ENCODE assay signal across 10 mouse cellular contexts in the genomic region with DNA sequence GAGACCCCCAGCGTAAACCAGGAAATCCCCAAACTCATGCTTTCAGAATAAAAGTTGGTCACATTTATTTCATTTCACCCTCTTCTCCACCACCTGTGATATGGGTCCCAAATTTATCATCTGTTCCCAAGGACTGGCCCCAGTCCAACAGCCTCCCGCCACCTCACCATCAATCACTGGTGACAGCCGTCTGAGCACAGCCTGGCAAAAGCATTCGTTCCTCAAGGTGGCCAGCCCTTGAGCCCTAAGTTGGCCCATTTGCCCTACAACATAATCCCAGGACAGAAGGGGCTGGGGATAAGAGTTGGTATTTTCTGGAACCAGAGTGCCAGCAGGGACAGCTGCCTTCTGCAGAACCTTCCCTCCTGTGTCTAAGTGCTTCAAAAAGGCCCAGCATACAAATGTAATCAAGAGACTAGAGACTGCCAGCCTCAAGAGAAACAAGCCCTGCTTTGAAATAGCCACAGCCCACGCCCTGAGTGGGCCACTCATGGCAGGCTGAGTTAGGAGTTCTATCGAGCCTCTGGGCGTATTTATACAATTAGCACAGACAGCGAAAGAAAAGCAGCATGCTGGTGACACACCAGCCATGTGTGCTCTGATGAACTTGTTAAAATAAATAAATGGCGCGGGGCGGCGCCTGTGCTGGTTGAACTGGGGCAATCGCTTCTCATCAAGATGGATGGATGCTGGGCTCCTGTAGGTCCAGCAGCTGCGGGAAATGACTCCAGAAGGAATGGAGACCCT.
A peak's percentile ranks its signal among the peaks of the same experiment; 100 is the strongest.
DNase-seq lines count a peak whose midpoint lies in the region; ATAC-seq and TF ChIP-seq lines count a peak whose summit lies in the region.
"Had no signal": no experiment of that assay in that cellular context is flagged by ENCODE, and none has a peak within 500 bp of the region (broad histone marks: within the 10 kb centered on the region; RNA-seq: fewer than 3 reads in every experiment).

No protein-coding gene starts in this region.

- peaks cover 8% of the 10 kb centered on the region for H3K4me1 ChIP-seq in intestine, embryonic 14.5 days (replicated peaks; ENCODE audit: control insufficient read depth, insufficient read depth, low read length)
- H3K4me1 ChIP-seq in intestine, postnatal 0 days (replicated peaks; ENCODE audit: control insufficient read depth, insufficient read depth, low read length) = no peaks in the 10 kb centered on the region
- 0 out of 2 replicates have a peak, but pooled peaks cover 4% of the 10 kb centered on the region for H3K4me1 ChIP-seq in embryonic facial prominence, embryonic 14.5 days (ENCODE audit: control insufficient read depth, insufficient read depth, low read length)

- peak overlapping the region; percentile 1; the same call in 1 of the 2 replicates for H3K4me2 ChIP-seq in intestine, embryonic 14.5 days (ENCODE audit: low read length)
- no peak overlapping the region for H3K4me2 ChIP-seq in intestine, postnatal 0 days (replicated peaks; ENCODE audit: low read depth)
- no peak overlapping the region for H3K4me2 ChIP-seq in embryonic facial prominence, embryonic 14.5 days (ENCODE audit: low read depth, low read length)
- H3K4me2 ChIP-seq: intestine, embryonic 15.5 days had no signal

- H3K36me3 ChIP-seq in intestine, embryonic 14.5 days (ENCODE audit: control insufficient read depth, insufficient read depth, low read length) = no peaks in the 10 kb centered on the region
- H3K36me3 ChIP-seq in intestine, postnatal 0 days (ENCODE audit: control insufficient read depth, insufficient read depth) = no peaks in the 10 kb centered on the region
- no peaks in the 10 kb centered on the region for H3K36me3 ChIP-seq in embryonic facial prominence, embryonic 14.5 days (ENCODE audit: control insufficient read depth, insufficient read depth, low read length)
- H3K36me3 ChIP-seq: intestine, embryonic 15.5 days had no signal

- no peak overlapping the region for H3K27ac ChIP-seq in intestine, embryonic 14.5 days (ENCODE audit: low read depth)
- no peak overlapping the region for H3K27ac ChIP-seq in intestine, postnatal 0 days (ENCODE audit: low read depth, low read length)
- no peak overlapping the region for H3K27ac ChIP-seq in embryonic facial prominence, embryonic 14.5 days (replicated peaks; ENCODE audit: low read depth, low read length)
- H3K27ac ChIP-seq: intestine, embryonic 15.5 days had no signal

- no peak for ATAC-seq in intestine, embryonic 14.5 days (replicated peaks; ENCODE audit: low FRiP score, low TSS enrichment, low read depth)
- ATAC-seq in intestine, postnatal 0 days = no peak
- 0 out of 2 replicates have a peak, but pooled peaks have one; percentile 12 for ATAC-seq in embryonic facial prominence, embryonic 14.5 days (ENCODE audit: low read depth)
- ATAC-seq: activated CD4-positive, CD25-positive, alpha-beta regulatory T cell, adult 4 months; intestine, embryonic 15.5 days had no signal

- H3K9ac ChIP-seq in intestine, embryonic 14.5 days (ENCODE audit: low read length) = no peak overlapping the region
- H3K9ac ChIP-seq in intestine, postnatal 0 days (ENCODE audit: low read depth, low read length) = no peak overlapping the region
- no peak overlapping the region for H3K9ac ChIP-seq in embryonic facial prominence, embryonic 14.5 days (ENCODE audit: low read depth, low read length)
- H3K9ac ChIP-seq: intestine, embryonic 15.5 days had no signal

- no peaks in the 10 kb centered on the region for H3K9me3 ChIP-seq in intestine, embryonic 14.5 days (ENCODE audit: control insufficient read depth, low read length)
- no peaks in the 10 kb centered on the region for H3K9me3 ChIP-seq in intestine, postnatal 0 days (ENCODE audit: control insufficient read depth)
- H3K9me3 ChIP-seq in embryonic facial prominence, embryonic 14.5 days (ENCODE audit: control insufficient read depth, low read length) = no peaks in the 10 kb centered on the region
- H3K9me3 ChIP-seq: intestine, embryonic 15.5 days had no signal

- intact Hi-C loops in left cerebral cortex, postnatal 25 days (cut with DNase I) = no loop called here

- H3K4me3 ChIP-seq in intestine, embryonic 14.5 days (ENCODE audit: low read depth, low read length) = no peak overlapping the region
- no peak overlapping the region for H3K4me3 ChIP-seq in intestine, postnatal 0 days (ENCODE audit: low read depth, low read length)
- H3K4me3 ChIP-seq in embryonic facial prominence, embryonic 14.5 days (ENCODE audit: low read depth, low read length) = no peak overlapping the region
- H3K4me3 ChIP-seq: intestine, embryonic 15.5 days had no signal

- TF ChIP-seq CTCF in intestine, postnatal 0 days (IDR thresholded peaks at IDR 0.05; ENCODE audit: low read depth) = no peak

- WGBS in intestine, embryonic 14.5 days = 27% methylated on average over 14 of the region's 14 CpGs
- WGBS in intestine, postnatal 0 days = 62% methylated on average over 14 of the region's 14 CpGs
- 51% methylated on average over 14 of the region's 14 CpGs for WGBS in embryonic facial prominence, embryonic 14.5 days

- no peaks in the 10 kb centered on the region for H3K27me3 ChIP-seq in intestine, embryonic 14.5 days (replicated peaks; ENCODE audit: control insufficient read depth, insufficient read depth, low read length)
- H3K27me3 ChIP-seq in intestine, postnatal 0 days (replicated peaks; ENCODE audit: control insufficient read depth, insufficient read depth, low read length) = no peaks in the 10 kb centered on the region
- H3K27me3 ChIP-seq in embryonic facial prominence, embryonic 14.5 days (replicated peaks; ENCODE audit: control insufficient read depth, insufficient read depth, low read length) = no peaks in the 10 kb centered on the region
- H3K27me3 ChIP-seq: intestine, embryonic 15.5 days had no signal

- DNase-seq in intestine, embryonic 14.5 days (ENCODE audit: low spot score) = no peak
- peak; percentile 38 for DNase-seq in adrenal gland, postnatal 14 days
- DNase-seq in embryonic facial prominence, embryonic 14.5 days (ENCODE audit: low spot score) = peak; percentile 24
- peak; percentile 21 to 77 for DNase-seq in left cerebral cortex, postnatal 25 days (ENCODE audit: low spot score in 2 of 2)
- no peak for DNase-seq in heart, adult 18-20 months
- no peak for DNase-seq in natural killer cell, adult 2 months (ENCODE audit: low spot score in 2 of 2)
- no peak for DNase-seq in heart, postnatal 4 days

Comparison
In these comparisons a context has a peak if more than half of its experiments do, and no peak if none do; other contexts are left out.
1. DNase-seq: peak in adrenal gland, postnatal 14 days (single experiment), embryonic facial prominence, embryonic 14.5 days (single experiment) and left cerebral cortex, postnatal 25 days (2 of 2); none in intestine, embryonic 14.5 days (single experiment), heart, adult 18-20 months (0 of 2), natural killer cell, adult 2 months (0 of 2) and heart, postnatal 4 days (single experiment).